Mouse (Mus musculus): ENCODE measurements at regions not wholly inside any gene's neighbourhood (a gene's known extent, or its start where the extent isn't known, plus 50 kb on each side); places are given as distances from the start of the nearest gene placed in this dataset.
A peak's percentile ranks its signal among the peaks of the same experiment; 100 is the strongest.

DNA sequence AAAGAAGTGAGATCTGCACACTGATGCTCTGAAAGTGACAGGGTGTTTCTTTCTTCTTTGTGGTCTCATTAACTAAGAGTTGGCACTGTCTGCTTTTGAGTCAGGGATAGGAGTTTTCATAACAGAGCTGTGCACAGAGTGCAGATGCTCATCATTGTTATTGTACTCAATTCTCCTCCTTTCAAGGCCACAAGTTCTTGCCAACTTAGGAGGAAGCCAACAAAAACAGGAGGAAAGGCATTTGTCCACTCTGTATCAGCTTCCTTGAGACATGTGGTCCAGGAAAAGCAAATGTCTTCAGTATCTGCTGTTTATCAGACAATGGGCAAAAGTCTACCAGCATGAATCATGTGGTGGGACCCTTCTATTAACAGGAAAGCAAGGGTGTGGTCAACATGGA lies 345.1 kb downstream of the Fam181b start:
- no peak for DNase-seq (ENCODE audit: low spot score in 2 of 2)

DNA sequence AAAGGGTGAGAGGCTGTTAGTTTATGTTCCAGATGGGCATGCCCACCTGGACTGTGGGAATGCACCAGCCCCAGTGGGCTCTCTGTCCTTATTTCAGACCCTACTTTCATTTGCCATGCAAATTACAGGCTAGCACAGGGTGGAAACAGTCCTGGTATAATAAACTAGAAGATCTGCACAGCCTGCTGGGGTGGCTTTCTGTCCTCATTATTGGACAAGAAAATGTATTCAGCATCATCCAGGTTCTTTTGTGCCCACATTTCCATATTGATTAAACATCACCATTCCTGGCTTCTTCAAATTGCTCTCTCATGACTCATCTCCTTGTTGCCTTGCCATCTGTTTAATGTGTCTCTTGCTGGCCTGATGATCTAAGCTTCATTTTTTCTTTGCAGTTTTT lies 355.4 kb downstream of the Fam181b start:
- DNase-seq (ENCODE audit: low spot score in 2 of 2), result peak; percentile 8 to 13

DNA sequence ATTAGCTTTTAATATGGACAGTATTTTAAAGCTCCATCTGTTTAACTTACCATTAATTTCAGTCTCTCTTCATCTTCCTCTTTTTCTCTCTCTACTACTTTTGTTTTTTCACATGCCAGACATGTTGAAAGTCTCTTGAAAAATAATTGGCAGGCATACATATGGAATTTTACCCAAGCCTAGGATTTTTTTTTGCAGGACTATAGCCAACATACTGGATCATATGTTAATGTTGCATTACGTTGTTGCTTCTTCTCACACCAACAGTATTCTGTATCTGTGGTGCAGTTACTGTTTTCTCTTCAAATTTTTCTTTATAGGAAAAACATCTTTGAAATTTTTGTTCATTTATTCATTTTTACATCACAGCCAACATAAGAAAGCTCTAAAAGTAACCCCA lies 374.4 kb downstream of the Fam181b start:
- DNase-seq (ENCODE audit: low spot score in 2 of 2), result no peak

DNA sequence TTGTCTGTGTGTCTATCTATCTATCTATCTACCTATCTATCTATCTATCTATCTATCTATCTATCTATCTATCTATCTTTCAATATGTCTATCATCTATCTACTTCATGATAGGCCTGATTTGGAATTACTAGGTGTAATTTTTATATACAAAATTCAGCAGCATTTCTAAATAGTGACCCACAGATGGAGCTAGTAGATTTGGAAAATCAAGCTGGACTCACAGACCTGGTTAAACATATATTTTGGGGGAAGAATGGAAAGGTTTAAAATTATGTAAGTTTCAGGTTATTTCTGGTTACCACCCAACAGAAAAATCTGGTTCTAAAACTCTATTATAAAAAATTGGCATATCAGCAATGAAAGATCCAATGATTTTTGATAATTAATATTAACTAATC lies 383.7 kb downstream of the Fam181b start:
- no peak for DNase-seq (ENCODE audit: low spot score in 2 of 2)

DNA sequence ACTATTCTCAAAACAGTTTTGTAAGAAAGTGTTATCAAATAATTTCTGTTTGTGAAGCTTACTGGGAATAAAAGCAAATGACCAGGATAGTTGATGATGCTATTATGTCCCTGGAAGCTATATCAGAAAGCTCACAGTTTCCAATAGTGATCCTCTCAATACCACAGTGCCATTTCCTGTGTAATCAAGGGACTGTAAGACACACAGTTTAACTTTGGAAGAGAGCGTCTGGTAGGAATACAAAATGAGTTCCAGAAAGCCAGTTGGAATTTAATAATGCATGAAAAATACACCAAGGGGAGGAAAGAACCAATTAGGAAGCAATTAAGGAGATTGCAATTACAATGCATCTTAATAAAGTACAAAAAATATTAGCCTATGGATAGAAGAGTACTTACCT lies 393.7 kb downstream of the Fam181b start:
- no peak for DNase-seq (ENCODE audit: low spot score in 2 of 2)

DNA sequence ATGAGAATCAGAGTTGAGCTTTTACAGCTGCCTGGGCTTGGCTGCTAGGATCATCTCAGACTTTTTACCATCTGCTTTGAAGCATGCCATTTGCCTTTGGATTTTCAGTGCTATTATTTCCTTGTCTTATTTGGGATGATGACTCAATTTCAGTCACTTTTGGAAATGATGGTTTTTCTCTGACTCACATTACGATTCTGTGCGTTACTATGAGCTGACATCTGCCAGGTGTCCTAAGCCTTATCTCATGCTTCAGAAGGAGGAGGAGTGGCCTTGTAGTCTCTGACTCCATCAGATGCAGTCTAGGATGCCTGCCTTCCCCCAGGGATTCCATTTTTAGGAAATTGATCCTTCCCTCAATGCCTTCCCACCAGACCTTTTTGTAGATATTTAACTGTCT lies 431.0 kb downstream of the Fam181b start:
- peak; percentile 15 to 51 for DNase-seq (ENCODE audit: low spot score in 2 of 2)

DNA sequence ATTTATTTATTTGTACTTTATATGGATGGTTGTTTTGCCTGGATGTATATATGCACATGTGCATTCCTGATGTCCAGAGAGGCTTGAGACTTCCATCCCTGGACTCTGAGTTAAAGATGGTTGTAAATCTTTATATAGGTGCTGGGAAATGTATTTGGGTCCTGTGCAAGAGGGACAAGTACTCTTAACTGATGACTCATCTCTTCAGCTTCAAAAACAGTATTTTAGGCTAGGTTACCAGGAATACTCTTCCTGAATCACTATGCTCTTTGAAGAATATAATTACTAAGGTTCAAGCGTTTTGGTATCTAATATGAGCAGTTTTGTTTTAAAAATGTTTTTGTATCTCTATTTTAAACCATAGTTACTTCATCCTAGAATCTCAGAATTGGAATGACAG lies 431.6 kb downstream of the Fam181b start:
- DNase-seq (ENCODE audit: low spot score in 2 of 2), result no peak

DNA sequence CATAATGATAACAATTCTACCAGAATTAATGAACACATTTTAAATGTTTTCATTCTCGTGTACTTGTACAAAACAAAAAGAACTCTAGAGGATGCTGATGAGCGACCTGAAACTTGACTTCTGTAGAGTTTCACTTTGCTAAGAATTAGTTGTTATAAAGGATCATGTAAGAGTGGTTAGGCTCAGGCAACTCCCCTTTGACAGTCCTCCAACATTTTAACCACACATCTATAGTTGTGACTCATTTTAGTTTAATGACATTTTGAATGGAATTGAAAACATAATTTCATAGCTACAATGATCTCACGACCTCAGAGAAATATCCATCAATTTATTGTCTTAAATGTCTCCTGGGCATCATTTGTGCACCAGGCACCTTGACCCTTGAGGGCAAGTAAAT lies 479.5 kb downstream of the Fam181b start:
- no peak for DNase-seq (ENCODE audit: low spot score in 2 of 2)

DNA sequence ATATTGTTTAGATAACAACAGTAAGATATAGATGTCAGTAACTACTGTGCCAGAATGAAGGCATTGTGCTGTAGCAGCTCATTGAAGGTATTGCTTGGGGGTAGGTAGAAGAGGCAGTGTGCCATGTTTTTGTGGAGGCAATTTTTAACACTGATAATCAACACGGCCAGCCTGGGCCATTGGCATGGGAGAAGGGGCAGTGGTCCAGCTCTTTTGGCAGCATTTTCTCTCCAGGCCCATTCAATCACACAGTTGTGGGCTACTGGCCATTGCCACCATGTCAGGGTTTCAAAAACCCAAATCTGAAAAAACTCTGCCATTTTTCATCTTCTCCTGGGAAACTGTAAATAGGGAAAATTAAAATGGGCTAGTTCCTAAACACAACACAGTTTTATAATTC lies 497.9 kb downstream of the Fam181b start:
- peak in 1 of 2 experiments; percentile 4 for DNase-seq (ENCODE audit: low spot score in 2 of 2)

DNA sequence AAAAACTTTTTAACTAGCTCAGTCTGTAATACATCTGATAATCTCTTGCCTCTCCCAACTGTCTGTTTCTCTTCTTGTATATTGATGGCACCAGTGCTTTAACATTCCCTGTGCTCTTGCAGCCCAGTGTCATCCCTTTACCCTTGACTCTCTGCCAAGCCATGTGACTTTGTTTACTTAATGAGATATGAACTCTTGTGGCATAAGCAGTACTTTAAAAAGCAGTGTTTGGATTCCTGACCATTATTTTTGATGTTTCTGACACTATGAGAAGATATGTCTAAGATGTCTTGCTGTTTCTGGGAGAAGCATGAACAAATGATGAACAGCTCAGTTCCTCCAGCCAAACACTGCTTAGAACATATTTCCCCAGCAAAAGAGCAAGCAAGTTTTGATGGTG lies 507.5 kb downstream of the Fam181b start:
- no peak for DNase-seq (ENCODE audit: low spot score in 2 of 2)

DNA sequence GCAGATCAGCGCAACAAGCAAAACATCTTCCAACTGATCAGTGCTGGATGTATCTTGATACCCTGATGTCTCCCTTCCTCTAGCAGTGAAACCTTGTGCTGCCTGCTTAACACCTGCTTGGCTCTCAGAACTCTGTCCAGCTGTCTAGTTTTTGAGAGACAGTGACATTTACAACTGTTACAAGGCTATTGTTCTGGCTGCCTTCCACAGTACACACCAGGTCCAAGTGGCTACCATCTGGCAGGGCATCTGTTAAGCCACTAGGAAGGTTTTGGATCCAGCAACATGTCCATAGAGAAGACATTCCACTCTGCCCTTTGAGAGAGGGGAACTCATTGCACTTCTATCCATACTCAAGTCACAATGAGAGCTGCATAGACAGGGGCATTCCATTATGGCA lies 508.4 kb downstream of the Fam181b start:
- no peak for DNase-seq (ENCODE audit: low spot score in 2 of 2)

Data from frontal cortex, postnatal 36 days (tissue).